ENCODE assay signal across 9 mouse cellular contexts in the genomic region with DNA sequence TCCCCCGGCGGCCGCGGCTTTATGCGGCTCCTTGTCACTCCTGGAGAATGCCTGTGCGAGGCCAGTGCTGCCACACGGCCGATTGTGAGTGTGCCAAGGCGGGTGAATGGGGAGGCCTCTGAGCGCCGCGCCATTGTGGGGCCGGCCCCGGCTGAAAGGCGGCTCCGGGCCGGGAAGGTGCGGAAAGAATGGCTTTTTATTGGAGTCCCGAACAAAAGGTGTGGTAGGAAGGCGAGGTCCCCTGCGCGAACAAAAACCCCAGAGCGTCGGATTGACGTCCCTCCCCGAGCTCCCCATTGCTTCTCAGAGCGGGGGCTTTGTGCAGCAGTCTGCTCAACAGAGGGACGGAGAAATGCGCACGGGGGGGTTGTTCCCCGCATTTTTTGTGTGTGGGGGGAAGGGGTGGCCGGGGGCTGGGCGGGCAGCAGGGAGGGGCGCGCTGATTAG. TPM values are rescaled to one million over a fixed set of nuclear protein-coding genes. Genes with fewer than 3 reads are reported as not detected.
DNase-seq lines count a peak whose midpoint lies in the region; ATAC-seq lines count a peak whose summit lies in the region.
"Had no signal": no experiment of that assay in that cellular context is flagged by ENCODE, and none has a peak within 500 bp of the region (broad histone marks: within the 10 kb centered on the region; RNA-seq: fewer than 3 reads in every experiment).

No protein-coding gene starts in this region.

- DNase-seq in heart, adult 8-10 months (ENCODE audit: low spot score) = no peak
- peak; percentile 77 for DNase-seq in R1 (ENCODE audit: low read depth, low spot score)
- DNase-seq in spleen, adult 18-20 months = no peak
- DNase-seq in ovary, postnatal 36 days (ENCODE audit: low spot score) = no peak
- DNase-seq in cerebellum, adult 11-12 months = no peak

- H3K9ac ChIP-seq in heart, embryonic 12.5 days = peak overlapping the region; percentile 4; the same call in 1 of the 2 replicates
- peak overlapping the region; percentile 29; the same call in 1 of the 2 replicates for H3K9ac ChIP-seq in heart, embryonic 15.5 days
- H3K9ac ChIP-seq in midbrain, embryonic 12.5 days (replicated peaks) = peak overlapping the region; percentile 37; the same call in 1 of the 2 replicates

- peak overlapping the region; percentile 71 for H3K4me2 ChIP-seq in heart, embryonic 12.5 days
- H3K4me2 ChIP-seq in heart, embryonic 15.5 days = peak overlapping the region; percentile 63
- H3K4me2 ChIP-seq in midbrain, embryonic 12.5 days (replicated peaks) = peak overlapping the region; percentile 65

- peaks cover 35% of the 10 kb centered on the region for H3K4me1 ChIP-seq in heart, embryonic 12.5 days (replicated peaks)
- peaks cover 37% of the 10 kb centered on the region for H3K4me1 ChIP-seq in heart, embryonic 15.5 days (replicated peaks)
- H3K4me1 ChIP-seq in midbrain, embryonic 12.5 days = peaks cover 52% of the 10 kb centered on the region

- H3K4me3 ChIP-seq in heart, embryonic 12.5 days = peak overlapping the region; percentile 41
- H3K4me3 ChIP-seq in heart, embryonic 15.5 days = peak overlapping the region; percentile 34
- H3K4me3 ChIP-seq in midbrain, embryonic 12.5 days = peak overlapping the region; percentile 42

- ATAC-seq in heart, embryonic 12.5 days (ENCODE audit: insufficient number of reproducible peaks, low FRiP score) = 0 out of 2 replicates have a peak, but pooled peaks have one; percentile 37
- 0 out of 2 replicates have a peak, but pooled peaks have one; percentile 25 for ATAC-seq in heart, embryonic 15.5 days (replicated peaks; ENCODE audit: insufficient number of reproducible peaks, insufficient read depth, low FRiP score, low read depth)
- peak; percentile 87 for ATAC-seq in midbrain, embryonic 12.5 days (ENCODE audit: low FRiP score, low read depth)

- no peak overlapping the region for H3K27ac ChIP-seq in heart, embryonic 12.5 days (ENCODE audit: poor library complexity, severe bottlenecking)
- no peak overlapping the region for H3K27ac ChIP-seq in heart, embryonic 15.5 days
- H3K27ac ChIP-seq in midbrain, embryonic 12.5 days (replicated peaks) = peak overlapping the region; percentile 50

- WGBS in heart, embryonic 12.5 days = under 1% methylated on average over 31 of the region's 35 CpGs
- WGBS in heart, embryonic 15.5 days = 1% methylated on average over 35 of the region's 35 CpGs
- WGBS in midbrain, embryonic 12.5 days = under 1% methylated on average over 35 of the region's 35 CpGs

- no peaks in the 10 kb centered on the region for H3K36me3 ChIP-seq in heart, embryonic 12.5 days
- no peaks in the 10 kb centered on the region for H3K36me3 ChIP-seq in heart, embryonic 15.5 days
- H3K36me3 ChIP-seq in midbrain, embryonic 12.5 days = no peaks in the 10 kb centered on the region

- H3K9me3 ChIP-seq in heart, embryonic 12.5 days (replicated peaks) = no peaks in the 10 kb centered on the region
- no peaks in the 10 kb centered on the region for H3K9me3 ChIP-seq in heart, embryonic 15.5 days (replicated peaks)
- no peaks in the 10 kb centered on the region for H3K9me3 ChIP-seq in midbrain, embryonic 12.5 days

- peaks cover 96% of the 10 kb centered on the region for H3K27me3 ChIP-seq in heart, embryonic 12.5 days (replicated peaks)
- peaks cover 99% of the 10 kb centered on the region for H3K27me3 ChIP-seq in heart, embryonic 15.5 days
- H3K27me3 ChIP-seq in midbrain, embryonic 12.5 days = peaks cover 100% of the 10 kb centered on the region

RNA-seq across cellular contexts. Expression of gene Nkx2-3, which starts 4.3 kb away (rescaled TPM):
- not detected in 2 replicates for polyA plus RNA-seq in heart, embryonic 12.5 days (2016; fragmentation: Nextera tagmentation; extraction: Ambion mirVana)
- total RNA-seq in heart, adult 8-10 months (2022) = not detected
- polyA plus RNA-seq in heart, embryonic 15.5 days (2015; fragmentation: Nextera tagmentation; extraction: Ambion mirVana) = 0.16 TPM in 1 of 2 replicates, not detected in the other
- 0.97 and 2.5 TPM in 2 replicates for polyA plus RNA-seq in midbrain, embryonic 12.5 days (2016; fragmentation: Nextera tagmentation; extraction: Ambion mirVana)
- total RNA-seq: MEL had no signal

RNA-seq across cellular contexts. Expression of gene Slc25a28, which starts 58.2 kb away (rescaled TPM):
- 11.1 and 12.6 TPM in 2 replicates for polyA plus RNA-seq in heart, embryonic 12.5 days (2016; fragmentation: Nextera tagmentation; extraction: Ambion mirVana)
- total RNA-seq in heart, adult 8-10 months (2022) = 10 to 100 TPM; 24.8 to 29.5 (median 27.4) TPM
- 10.3 and 12.3 TPM in 2 replicates for polyA plus RNA-seq in heart, embryonic 15.5 days (2015; fragmentation: Nextera tagmentation; extraction: Ambion mirVana)
- polyA plus RNA-seq in midbrain, embryonic 12.5 days (2016; fragmentation: Nextera tagmentation; extraction: Ambion mirVana) = 15.8 and 16.7 TPM in 2 replicates

Comparison
In these comparisons a context has a peak if more than half of its experiments do, and no peak if none do; other contexts are left out.
1. ATAC-seq: peak in every context shown above with its lines; median percentile 87 in midbrain, embryonic 12.5 days; 37 in heart, embryonic 12.5 days; 25 in heart, embryonic 15.5 days.